Mouse (Mus musculus): Measurements from ENCODE around the gene Sh2b1.

DNA sequence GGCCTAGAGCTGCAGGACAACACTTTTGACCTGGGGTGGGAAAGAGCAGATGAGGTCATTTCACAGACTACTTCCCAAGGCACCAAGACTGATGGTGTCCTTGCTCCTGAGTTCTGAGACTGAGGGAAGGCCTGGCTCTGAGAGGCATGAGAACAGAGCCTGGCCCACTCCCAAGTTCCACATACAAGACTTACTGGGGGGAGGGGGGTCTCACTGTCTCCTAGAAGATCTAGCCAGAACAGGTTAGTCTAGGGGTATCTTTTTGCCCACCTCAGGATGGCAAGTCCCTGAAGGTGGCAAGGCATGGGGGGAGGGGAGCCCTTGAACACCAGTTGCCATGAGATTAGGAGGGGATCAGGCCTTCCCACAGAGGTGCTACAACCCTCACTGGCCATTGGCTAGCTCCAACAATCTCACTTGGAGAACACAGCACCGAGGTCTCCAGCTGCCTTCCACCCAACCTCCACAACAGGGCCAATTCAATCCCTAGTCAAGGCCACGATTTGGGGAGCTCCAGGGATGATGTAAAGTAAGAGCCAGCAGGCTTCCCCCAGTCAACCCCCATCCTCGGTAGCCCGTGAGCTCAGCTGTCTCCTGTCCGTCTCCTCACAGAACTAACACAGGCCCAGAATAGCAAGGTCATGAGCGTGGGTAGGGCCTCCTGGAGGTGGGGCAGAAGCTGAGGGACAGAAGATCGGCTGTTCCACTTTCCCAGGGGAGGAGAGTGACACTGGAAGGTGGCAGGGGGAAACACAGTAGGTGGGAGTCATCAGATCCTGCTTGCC is 9.8 kb downstream of the Sh2b1 start:
- TF ChIP-seq CTCF (IDR thresholded peaks at IDR 0.05; ENCODE audit: low read depth) (no peak), EP300 (IDR thresholded peaks at IDR 0.05; ENCODE audit: low read depth) (no peak)

Measured in liver, embryonic 14.5 days (tissue).